Mouse (Mus musculus) lung, adult 2 months (tissue): ENCODE measurements at regions not wholly inside any gene's neighbourhood (a gene's known extent, or its start where the extent isn't known, plus 50 kb on each side); places are given as distances from the start of the nearest gene placed in this dataset.

Experiments used
- DNase-seq: peaks from one replicate; pipeline ENCODE4 v3.0.0; 2022
- H3K4me1 ChIP-seq: fragments of 200-500 bp; 2 replicates; pipeline ENCODE4 v1.6.1; 2011; ENCODE audit warnings: low read length; ENCODE audit not compliant: control insufficient read depth, insufficient read depth
- H3K4me3 ChIP-seq: fragments of 200-500 bp; replicated peaks from 2 replicates; pipeline ENCODE3; 2011; ENCODE audit warnings: low read depth, mild to moderate bottlenecking, control low read depth, low read length; ENCODE audit errors: extremely low read depth
- CTCF ChIP-seq: fragments of 200-500 bp; IDR thresholded peaks from 2 replicates; pipeline ENCODE4 v1.5.1; 2011; ENCODE audit warnings: mild to moderate bottlenecking, low read length, control low read depth; ENCODE audit not compliant: insufficient read depth
- POLR2A ChIP-seq: fragments of 200-500 bp; IDR thresholded peaks from 2 replicates; pipeline ENCODE4 v1.6.1; 2011; ENCODE audit warnings: low read depth, mild to moderate bottlenecking, control low read depth, low read length, borderline replicate concordance; ENCODE audit errors: extremely low read depth
- WGBS: fragments of 180-500 bp; shearing (Covaris S2); methylation state at CpG from one replicate; pipeline ENCODE4 v1.1.7; 2018; 5-methylcytosine and 5-hydroxymethylcytosine counted together

DNA sequence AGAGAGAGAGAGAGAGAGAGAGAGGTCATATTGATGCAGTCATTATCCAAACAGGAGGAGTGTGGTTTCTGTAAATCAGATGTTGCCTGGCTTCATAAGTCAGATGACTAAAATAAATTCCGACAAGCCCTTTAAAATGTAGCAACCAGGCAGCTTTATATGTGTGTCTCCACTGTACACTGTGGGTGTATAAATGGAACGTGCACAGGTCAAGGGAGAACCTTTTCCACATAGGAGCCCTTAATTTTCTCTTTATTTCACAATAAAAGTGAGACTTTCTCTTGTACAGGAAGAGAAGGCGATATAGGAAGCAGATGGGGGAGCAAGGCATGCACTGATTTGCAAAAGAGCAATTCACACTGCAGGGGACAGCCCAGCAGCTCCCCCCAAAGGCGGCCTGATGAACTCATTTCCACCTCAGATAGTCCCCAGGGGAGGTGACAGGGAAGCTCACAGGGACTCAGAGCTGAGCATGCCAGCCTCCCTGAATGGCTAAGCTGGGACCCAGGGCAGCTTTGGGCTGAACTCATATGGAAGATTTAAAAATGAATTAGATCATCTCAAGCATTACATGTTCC is 410.7 kb upstream of the Intu start:
- Histone ChIP-seq H3K4me3 (no peak overlapping the region), H3K4me1 (no peaks in the 10 kb centered on the region)
- no peak for DNase-seq
- 24% methylated on average over 4 of the region's 4 CpGs for WGBS
- TF ChIP-seq CTCF (peak; percentile 40; the same call in 1 of the 2 replicates), POLR2A (no peak)

GRCm38 (mm10) chr3:40123558-40124236 is 407.4 kb upstream of the Intu start:
- Histone ChIP-seq H3K4me1 (no peaks in the 10 kb centered on the region), H3K4me3 (no peak overlapping the region)
- TF ChIP-seq CTCF, result no peak
- TF ChIP-seq POLR2A, result no peak
- no peak for DNase-seq
- WGBS, result 92% methylated on average over 9 of the region's 9 CpGs

DNA sequence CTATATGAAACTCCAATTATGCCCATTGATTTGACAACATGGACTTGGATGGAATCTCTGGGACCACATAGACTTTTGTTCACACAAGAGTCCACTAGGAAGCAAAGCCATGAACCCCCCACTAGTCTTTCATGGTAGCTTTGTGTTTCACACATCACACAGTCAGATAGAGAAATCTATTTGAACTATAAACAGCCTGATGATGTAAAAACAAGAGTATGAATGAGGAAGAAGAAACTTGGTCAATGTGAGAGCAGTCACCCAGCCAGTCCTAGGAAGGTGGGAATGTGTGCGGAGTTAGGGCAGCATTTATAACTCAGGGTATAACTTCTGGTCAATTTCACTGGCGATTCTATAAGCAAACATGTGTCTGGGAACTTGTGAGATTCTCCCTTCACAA is 404.2 kb upstream of the Intu start:
- H3K4me3 ChIP-seq, result no peak overlapping the region
- 78% methylated on average over 2 of the region's 2 CpGs for WGBS
- TF ChIP-seq CTCF, result no peak
- no peak for TF ChIP-seq POLR2A
- no peak for DNase-seq
- H3K4me1 ChIP-seq, result no peaks in the 10 kb centered on the region

DNA sequence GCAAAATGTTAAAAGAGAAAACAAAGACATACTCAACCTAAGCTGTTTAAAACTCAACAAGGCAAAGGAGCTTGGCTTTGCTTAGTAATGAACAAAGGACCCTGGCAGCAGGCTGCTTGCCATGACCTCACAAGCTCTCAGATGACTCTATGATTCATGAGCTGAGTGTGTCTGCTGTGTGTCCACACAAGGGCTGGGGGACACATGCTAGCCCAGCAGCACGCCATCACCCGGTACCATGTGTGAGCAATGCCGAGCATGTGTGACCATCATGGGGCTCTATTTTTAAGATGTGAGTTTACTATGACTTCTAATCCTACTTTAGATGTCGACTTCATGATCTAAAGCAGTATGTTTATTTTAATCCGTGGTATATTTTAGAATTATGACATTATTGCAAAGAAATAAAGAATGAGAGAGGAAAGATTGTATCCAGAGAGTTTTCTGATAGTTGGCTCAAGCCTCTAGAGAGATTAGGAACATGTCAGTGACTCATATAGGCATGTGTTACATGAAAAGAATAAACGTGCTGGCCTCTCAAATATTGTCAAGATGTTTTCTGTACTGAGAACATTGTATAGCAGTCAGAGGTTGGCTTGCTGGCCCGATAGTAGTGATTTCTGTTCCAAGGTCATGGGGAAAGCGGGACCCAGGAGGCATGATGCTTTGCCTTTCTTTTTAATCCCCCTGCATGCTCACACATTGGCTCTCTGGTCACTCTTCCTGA is 400.1 kb upstream of the Intu start:
- TF ChIP-seq CTCF, result no peak
- TF ChIP-seq POLR2A, result no peak
- WGBS, result 61% methylated on average over 8 of the region's 8 CpGs

DNA sequence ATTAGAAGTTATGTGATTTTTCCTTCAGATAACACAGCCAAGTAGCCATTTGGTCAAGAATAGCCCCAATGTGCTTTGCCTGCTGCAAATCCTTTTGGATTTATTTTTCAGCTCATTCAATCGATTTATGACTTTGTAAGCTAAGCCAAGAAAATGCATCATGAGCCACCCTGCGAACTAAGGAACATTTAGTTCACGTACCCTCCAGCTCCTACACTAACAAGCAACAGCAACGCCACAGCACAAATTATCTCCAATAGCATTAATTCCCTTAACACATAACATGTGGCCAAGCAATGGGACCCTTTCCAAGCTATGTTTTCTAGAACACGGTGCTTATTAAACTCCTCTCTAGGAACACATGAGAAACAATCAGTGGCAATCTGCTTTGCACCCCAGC is 392.4 kb upstream of the Intu start:
- 75% methylated on average over 5 of the region's 5 CpGs for WGBS
- TF ChIP-seq CTCF (no peak), POLR2A (no peak)
- Histone ChIP-seq H3K4me1 (no peaks in the 10 kb centered on the region), H3K4me3 (no peak overlapping the region)
- no peak for DNase-seq

More for the DNA sequence above, 400.1 kb upstream of the Intu start:
- no peak overlapping the region for H3K4me3 ChIP-seq
- no peak for DNase-seq
- H3K4me1 ChIP-seq, result no peaks in the 10 kb centered on the region

- no peak for DNase-seq
- no peak overlapping the region for H3K4me3 ChIP-seq
- TF ChIP-seq CTCF, result no peak
- no peak for TF ChIP-seq POLR2A
- 84% methylated on average over 5 of the region's 5 CpGs for WGBS
- no peaks in the 10 kb centered on the region for H3K4me1 ChIP-seq
Measured at GRCm38 (mm10) chr3:40142229-40142628, 388.9 kb upstream of the Intu start.

- no peak for DNase-seq
- 77% methylated on average over 6 of the region's 6 CpGs for WGBS
- Histone ChIP-seq H3K4me3 (no peak overlapping the region), H3K4me1 (no peaks in the 10 kb centered on the region)
- no peak for TF ChIP-seq POLR2A
- no peak for TF ChIP-seq CTCF
Measured at GRCm38 (mm10) chr3:40158631-40159030, 372.5 kb upstream of the Intu start.

DNA sequence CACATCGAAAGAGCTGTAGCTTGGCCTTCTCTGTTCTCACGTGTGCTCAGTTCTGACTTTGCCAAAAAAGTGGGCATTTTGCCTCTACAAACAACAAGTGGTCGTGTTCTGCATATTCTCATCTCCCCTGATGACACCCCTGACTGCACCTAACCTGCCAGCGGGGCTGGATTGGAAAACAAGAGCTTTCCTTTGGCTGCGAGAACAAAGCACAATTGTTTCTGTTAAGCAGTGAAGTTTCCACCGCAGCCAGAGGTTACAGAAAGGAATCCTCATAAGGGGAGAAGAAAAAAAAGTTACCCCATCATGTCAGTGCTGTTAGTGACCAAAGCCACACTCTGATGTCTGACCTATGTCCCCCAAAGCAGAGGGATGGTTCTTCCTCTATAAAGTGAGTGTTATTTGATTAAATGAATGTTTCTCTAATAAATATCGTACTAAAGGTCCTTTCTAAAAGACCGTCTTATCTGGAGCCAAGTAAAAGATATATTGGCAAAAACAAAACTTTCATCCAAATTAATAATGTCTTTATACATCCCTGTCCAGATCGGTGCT is 371.4 kb upstream of the Intu start:
- WGBS, result 55% methylated on average over 9 of the region's 9 CpGs
- TF ChIP-seq POLR2A (no peak), CTCF (no peak)
- H3K4me1 ChIP-seq, result no peaks in the 10 kb centered on the region
- no peak for DNase-seq
- no peak overlapping the region for H3K4me3 ChIP-seq

DNA sequence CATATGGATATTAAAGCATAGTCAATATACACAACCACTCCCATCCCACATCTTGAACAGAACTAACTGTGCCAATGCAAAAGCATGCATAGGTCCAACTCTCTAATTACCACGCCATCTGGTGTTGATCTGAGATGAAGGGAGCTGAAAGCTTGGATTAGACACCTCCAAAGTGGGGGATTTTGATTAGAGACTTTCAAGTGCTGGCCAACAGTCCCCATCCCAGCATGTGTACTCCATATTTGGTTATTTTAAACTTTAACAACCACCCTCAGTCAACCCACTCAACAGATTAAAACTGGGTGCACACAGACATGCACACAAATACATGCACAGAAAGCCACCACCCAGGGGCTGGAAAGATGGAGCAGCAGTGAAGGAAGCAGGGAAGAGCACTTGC is 366.9 kb upstream of the Intu start:
- no peaks in the 10 kb centered on the region for H3K4me1 ChIP-seq
- DNase-seq, result no peak

More for the DNA sequence above, 366.9 kb upstream of the Intu start:
- TF ChIP-seq CTCF (no peak), POLR2A (no peak)
- 93% methylated on average over 1 of the region's 1 CpGs for WGBS
- no peak overlapping the region for H3K4me3 ChIP-seq
